Mouse (Mus musculus) myocyte (in vitro differentiated cells): ENCODE results near the gene S100a10.

Source experiments
- CEBPB ChIP-seq: IDR thresholded peaks from 2 replicates; pipeline ENCODE4 v1.6.1; 2011; ENCODE audit warnings: mild to moderate bottlenecking, moderate library complexity; ENCODE audit not compliant: poor library complexity, insufficient read depth, severe bottlenecking
- E2F4 ChIP-seq: IDR thresholded peaks from one replicate; pipeline ENCODE4 v1.6.1; 2011; ENCODE audit warnings: mild to moderate bottlenecking, control low read depth, moderate library complexity; ENCODE audit not compliant: insufficient read depth
- MAX ChIP-seq: IDR thresholded peaks from one replicate; pipeline ENCODE4 v1.6.1; 2011; ENCODE audit warnings: low read depth, mild to moderate bottlenecking, control low read depth
- MYOD1 ChIP-seq, 3 experiments: IDR thresholded peaks; one replicate each; pipeline ENCODE4 v1.6.1; 2011; ENCODE audit warnings: control low read depth in 2 of 3, low read depth in 2 of 3, mild to moderate bottlenecking in 2 of 3, moderate library complexity in 1 of 3; ENCODE audit not compliant: insufficient read length in 2 of 3, control insufficient read depth in 1 of 3
- MYOG ChIP-seq, 3 experiments: IDR thresholded peaks; one replicate each; pipeline ENCODE4 v1.6.1; 2011; ENCODE audit warnings: control low read depth in 2 of 3, low read depth in 2 of 3, mild to moderate bottlenecking in 2 of 3; ENCODE audit not compliant: insufficient read length in 2 of 3, control insufficient read depth in 1 of 3, insufficient read depth in 1 of 3
- POLR2A ChIP-seq: IDR thresholded peaks from one replicate; pipeline ENCODE4 v1.6.1; 2011; ENCODE audit warnings: low read depth, mild to moderate bottlenecking, control low read depth, moderate library complexity; ENCODE audit not compliant: insufficient read length
- POLR2AphosphoS2 ChIP-seq: IDR thresholded peaks from one replicate; pipeline ENCODE4 v1.6.1; 2011; ENCODE audit warnings: low read depth, control low read depth; ENCODE audit not compliant: insufficient read length
- SRF ChIP-seq: IDR thresholded peaks from one replicate; pipeline ENCODE4 v1.6.1; 2011; ENCODE audit warnings: low read depth; ENCODE audit not compliant: control insufficient read depth, insufficient read length
- TCF12 ChIP-seq: IDR thresholded peaks from one replicate; pipeline ENCODE4 v1.6.1; 2011; ENCODE audit warnings: mild to moderate bottlenecking, control low read depth; ENCODE audit not compliant: poor library complexity, insufficient read depth, severe bottlenecking
- TCF3 ChIP-seq: IDR thresholded peaks from one replicate; pipeline ENCODE4 v1.6.1; 2011; ENCODE audit warnings: low read depth, control low read depth; ENCODE audit not compliant: insufficient read length
- USF1 ChIP-seq: IDR thresholded peaks from one replicate; pipeline ENCODE4 v1.6.1; 2011; ENCODE audit warnings: low read depth, mild to moderate bottlenecking, control low read depth, moderate library complexity

DNA sequence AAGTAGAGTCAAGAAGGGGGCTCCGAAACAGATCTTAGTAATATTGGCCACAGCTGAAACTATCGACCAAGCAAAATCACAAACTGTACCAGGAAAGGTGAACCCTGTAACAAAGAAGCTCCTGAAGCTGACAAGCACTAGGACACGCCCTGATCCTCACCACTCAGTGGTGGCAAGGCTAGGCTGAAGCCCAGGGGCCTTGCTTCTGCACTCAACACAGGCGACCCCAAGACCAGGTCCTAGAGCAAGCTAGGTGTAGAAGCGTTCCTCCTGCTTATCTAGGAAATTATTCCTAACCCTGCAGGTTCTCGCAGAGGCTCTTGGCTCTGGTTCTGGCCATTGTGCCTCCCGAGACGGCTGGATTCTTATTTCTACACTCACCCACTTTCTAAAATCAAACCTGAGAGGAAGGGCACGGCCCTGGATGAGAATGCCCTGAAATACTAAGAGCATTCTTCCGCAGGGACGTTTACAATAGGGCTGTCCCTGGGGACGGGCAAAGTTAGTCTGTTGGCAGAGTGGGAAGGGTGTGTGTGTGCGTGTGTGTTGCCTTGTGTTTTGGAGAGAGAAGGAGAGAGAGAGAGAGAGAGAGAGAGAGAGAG, 400 bp upstream of the S100a10 start:
- TF ChIP-seq POLR2AphosphoS2 (no peak), MAX (no peak), POLR2A (no peak), TCF12 (no peak), SRF (no peak), MYOG (IDR thresholded peaks at IDR 0.05; ENCODE audit: control insufficient read depth in 1 of 3, insufficient read depth in 1 of 3, insufficient read length in 2 of 3, low read depth in 2 of 3) (no peak), E2F4 (no peak), MYOD1 (IDR thresholded peaks at IDR 0.05; ENCODE audit: control insufficient read depth in 1 of 3, insufficient read length in 2 of 3, low read depth in 2 of 3) (no peak), USF1 (no peak), CEBPB (no peak), TCF3 (no peak)
